Mouse (Mus musculus) heart, adult 18-20 months (tissue): ENCODE data around the gene Mamld1. TPM values are rescaled to one million over a fixed set of nuclear protein-coding genes. Genes with fewer than 3 reads are reported as not detected.

Experiments
- DNase-seq, 2 experiments: peaks; one replicate each; pipeline ENCODE4 v3.0.0; 2021 to 2022; ENCODE audit warnings: mixed read lengths in 1 of 2
- total RNA-seq, 2 experiments: library from RNA; stranded (reverse); gene quantifications; 2 replicates each; pipeline ENCODE4 v1.2.3; 2021

Gene Mamld1
- total RNA-seq, 2 experiments from 2014 or later = 4.0 to 7.6 TPM

DNA sequence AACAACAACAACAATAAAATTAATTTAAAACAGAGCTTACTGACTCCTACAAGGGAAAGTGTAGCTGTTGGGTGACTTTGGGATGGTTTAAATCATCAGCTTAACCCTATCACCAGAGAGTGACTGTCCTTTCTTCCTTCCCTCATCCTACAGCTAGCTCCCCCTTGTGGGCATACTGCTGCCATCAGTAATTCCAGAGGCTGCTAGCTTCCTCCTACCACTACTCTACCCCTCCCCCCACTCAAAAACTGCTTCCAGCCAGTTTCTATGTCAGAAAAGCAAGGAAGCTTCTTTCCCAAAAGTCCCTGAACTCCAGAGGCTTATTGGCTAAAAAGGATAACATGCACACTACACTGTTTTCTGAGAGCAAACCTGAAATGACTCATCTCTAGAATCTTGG, 81.4 kb downstream of the Mamld1 start:
- DNase-seq = peak; percentile 40 to 60

- DNase-seq = no peak
Observed at GRCm38 (mm10) chrX:71141390-71141789, 91.3 kb downstream of the Mamld1 start.

DNA sequence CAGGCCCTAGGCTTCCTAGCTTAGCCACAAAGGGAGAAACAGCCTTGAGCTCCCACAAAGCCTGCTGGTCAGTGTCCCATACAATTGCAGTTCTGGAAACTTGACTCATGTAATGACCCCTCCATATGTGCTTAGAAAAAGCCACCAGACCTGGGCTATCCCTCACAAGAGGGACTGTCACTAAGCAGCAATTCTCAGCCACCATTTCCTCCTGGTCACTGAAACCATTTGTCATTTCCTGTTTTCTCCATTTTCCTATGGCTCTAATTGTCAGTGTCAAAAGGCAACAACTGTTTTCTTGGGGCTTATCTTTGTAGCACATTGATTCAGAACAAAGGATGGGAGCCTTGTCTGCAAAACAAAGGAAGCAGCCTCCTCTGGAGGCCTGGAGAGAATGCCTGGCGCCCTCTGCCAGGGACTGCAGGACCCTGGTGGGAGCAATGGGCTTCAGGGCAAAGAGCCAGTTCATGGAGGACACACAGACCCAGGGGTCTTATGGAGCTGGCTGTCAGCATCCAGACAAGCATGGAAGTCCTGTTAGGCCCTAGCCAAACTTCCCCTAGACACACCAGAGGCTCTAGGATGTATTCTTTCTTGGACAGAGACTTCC, 99.5 kb downstream of the Mamld1 start:
- peak in 1 of 2 experiments; percentile 14 for DNase-seq

- DNase-seq = peak; percentile 74 to 76
Observed at GRCm38 (mm10) chrX:71150551-71151001, 100.5 kb downstream of the Mamld1 start.

DNA sequence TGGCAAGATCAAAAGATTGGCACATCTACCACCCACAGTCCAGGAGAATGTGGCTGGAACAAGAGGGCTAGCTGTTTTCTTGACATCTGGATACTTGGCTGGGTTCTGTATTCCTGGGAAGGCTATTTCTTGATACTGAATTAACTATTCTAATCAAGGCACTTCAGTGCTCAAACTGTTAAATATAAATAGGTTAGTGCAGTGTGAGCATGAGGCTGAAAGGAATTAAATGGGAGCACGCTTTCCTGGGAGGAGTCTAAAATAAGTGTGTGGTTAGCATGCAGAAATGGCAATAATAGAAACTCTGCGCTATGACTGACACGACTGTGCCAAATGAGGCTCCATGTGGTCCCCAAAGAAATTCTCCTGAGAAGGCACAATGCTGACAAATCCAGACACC, 131.5 kb downstream of the Mamld1 start:
- no peak for DNase-seq

DNA sequence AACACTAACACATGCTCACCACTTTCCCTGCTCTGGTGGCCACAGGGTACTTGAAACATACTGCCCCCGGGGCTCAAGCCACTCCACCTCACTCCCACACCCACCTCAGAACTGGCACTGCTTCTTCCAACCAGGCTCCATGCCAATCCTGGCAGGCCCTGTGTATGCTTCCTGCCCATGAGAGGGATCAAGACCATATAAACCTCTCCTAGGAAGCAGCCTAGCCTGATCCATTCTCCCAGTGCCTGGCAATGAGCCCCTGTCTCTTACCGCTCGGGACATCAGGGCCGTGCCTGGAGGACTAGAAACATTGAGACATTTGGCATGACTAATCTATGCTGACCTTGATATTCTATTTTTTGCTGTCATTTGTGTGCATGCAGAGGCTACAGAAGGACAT, 133.6 kb downstream of the Mamld1 start:
- peak; percentile 35 to 50 for DNase-seq

GRCm38 (mm10) chrX:71186396-71186795, 136.3 kb downstream of the Mamld1 start:
- peak; percentile 48 to 57 for DNase-seq

GRCm38 (mm10) chrX:71204776-71205175, 154.7 kb downstream of the Mamld1 start:
- no peak for DNase-seq

Other genes starting within 250 kb of the Mamld1 start
- 10 to 100 TPM; 15.9 to 16.2 TPM for gene Mtm1, start 160.5 kb downstream of the Mamld1 start, total RNA-seq